Mouse (Mus musculus): ENCODE measurements at regions not wholly inside any gene's neighbourhood (a gene's known extent, or its start where the extent isn't known, plus 50 kb on each side); places are given as distances from the start of the nearest gene placed in this dataset.
"Not testable (repeated sequence)": the region's sequence is repeated elsewhere in the genome, so short reads cannot be mapped to it uniquely, and the experiment has no call there.

DNA sequence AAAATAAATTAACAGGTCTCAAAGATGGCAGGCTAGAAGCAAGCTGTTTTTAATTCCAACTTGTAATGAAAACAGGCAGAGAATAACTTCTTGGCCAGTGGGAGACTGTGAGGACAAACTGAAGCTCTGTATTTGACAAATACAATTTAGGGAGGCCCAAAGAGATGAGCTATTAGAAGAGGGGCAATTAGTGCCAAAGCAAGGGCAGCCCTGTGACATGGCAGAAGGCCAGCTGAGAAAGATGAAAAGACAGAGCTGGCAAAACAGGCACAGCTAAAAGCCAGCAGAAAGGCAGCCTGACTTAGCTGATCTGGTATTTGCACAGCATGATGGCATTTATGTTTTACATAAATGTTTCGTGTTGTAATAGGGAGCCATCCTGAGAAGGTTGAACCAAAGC is 175.0 kb upstream of the Ngly1 start:
- no peak for DNase-seq (ENCODE audit: low spot score in 2 of 2)

GRCm38 (mm10) chr14:16079096-16079495 is 170.0 kb upstream of the Ngly1 start:
- DNase-seq (ENCODE audit: low spot score in 2 of 2), result no peak

GRCm38 (mm10) chr14:16087231-16087630 is 161.8 kb upstream of the Ngly1 start:
- not testable (repeated sequence) for DNase-seq (ENCODE audit: low spot score in 2 of 2)

- no peak for DNase-seq (ENCODE audit: low spot score in 2 of 2)
Measured at GRCm38 (mm10) chr14:16092391-16093132, 156.5 kb upstream of the Ngly1 start.

- DNase-seq (ENCODE audit: low spot score in 2 of 2), result no peak
Measured at GRCm38 (mm10) chr14:16093133-16093505, 156.0 kb upstream of the Ngly1 start.

GRCm38 (mm10) chr14:16109414-16109813 is 139.7 kb upstream of the Ngly1 start:
- DNase-seq (ENCODE audit: low spot score in 2 of 2), result no peak

GRCm38 (mm10) chr14:16132672-16133071 is 116.4 kb upstream of the Ngly1 start:
- DNase-seq (ENCODE audit: low spot score in 2 of 2), result no peak

GRCm38 (mm10) chr14:16133410-16133809 is 115.7 kb upstream of the Ngly1 start:
- no peak for DNase-seq (ENCODE audit: low spot score in 2 of 2)

DNA sequence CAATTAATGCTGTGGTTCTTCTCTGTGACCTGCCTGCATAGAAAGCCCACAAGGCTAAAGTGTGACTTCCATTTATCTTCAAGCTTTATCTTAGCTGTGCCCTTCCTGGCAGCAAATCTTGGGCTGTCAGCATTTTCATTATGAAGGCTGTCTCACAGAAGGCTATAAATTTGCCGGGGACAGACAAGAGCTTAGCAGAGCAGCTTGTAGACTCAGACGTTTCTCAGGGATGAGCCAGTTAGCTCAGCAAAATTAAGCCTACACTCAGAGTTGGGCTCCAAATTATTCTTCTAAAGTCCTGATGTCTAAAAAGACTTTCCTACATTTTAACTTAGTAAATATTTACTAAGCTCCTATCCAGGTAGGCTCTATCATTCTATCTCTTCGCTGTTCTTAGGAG is 112.9 kb upstream of the Ngly1 start:
- DNase-seq (ENCODE audit: low spot score in 2 of 2), result no peak

GRCm38 (mm10) chr14:16144299-16144698 is 104.8 kb upstream of the Ngly1 start:
- DNase-seq (ENCODE audit: low spot score in 2 of 2), result no peak

GRCm38 (mm10) chr14:16146811-16147210 is 102.3 kb upstream of the Ngly1 start:
- no peak for DNase-seq (ENCODE audit: low spot score in 2 of 2)

DNA sequence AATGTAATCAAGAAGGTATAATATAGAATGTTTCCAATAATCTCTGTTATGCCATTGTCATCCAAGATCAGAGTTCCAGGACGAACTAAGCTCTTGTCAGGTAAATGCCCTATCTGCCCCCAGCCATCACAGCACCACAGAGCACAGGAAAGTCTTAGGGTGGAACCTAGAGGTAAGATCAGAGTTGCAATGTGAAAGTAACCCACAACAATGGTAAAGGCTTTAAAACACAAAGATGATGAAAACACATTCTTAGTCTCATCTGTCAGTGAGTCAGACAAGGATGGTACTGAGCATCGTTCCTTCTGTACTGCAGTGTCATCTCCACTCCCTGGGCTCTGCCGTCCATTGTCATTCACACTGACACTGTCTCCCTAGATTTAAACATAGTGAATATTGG is 97.3 kb upstream of the Ngly1 start:
- DNase-seq (ENCODE audit: low spot score in 2 of 2), result no peak

- DNase-seq (ENCODE audit: low spot score in 2 of 2), result no peak
Measured at GRCm38 (mm10) chr14:16152702-16153101, 96.4 kb upstream of the Ngly1 start.

- no peak for DNase-seq (ENCODE audit: low spot score in 2 of 2)
Measured at GRCm38 (mm10) chr14:16155106-16155505, 94.0 kb upstream of the Ngly1 start.

DNA sequence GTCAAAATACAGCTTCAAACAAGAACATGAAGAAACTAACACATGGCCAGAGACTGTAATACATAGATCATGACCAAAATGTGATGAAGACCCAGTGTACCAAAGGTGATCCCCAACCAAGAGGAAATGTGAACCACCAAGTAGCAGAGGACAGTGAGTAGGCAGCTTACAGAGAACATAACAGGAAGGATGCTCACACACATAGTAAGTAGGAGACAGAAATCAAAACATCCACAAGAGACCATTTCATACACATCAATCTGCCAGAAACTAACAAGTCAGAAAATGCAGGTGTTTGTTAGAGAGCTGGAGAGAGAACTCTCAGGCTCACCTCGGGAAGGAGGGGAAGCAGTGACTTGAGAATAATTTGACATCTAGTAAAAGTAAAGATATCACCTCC is 78.9 kb upstream of the Ngly1 start:
- no peak for DNase-seq (ENCODE audit: low spot score in 2 of 2)

DNA sequence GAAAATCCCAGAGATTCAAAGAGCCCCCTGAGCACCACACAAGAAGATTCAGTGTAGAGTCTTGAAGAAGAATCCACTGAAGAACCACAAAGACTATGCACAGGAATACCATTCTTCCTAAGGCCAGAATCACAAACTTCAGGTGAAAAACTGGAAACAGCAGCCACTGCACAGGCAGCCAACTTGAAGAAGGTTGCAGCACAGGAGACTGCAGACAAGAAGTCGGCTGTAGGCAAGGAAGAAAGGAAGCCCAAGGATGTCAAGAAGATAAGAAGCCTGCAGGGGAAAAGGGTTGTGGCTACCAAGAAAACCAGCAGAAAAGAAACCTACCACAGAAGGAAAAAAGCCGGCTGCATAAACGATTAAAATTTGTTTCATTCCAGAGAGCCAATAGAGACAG is 76.8 kb upstream of the Ngly1 start:
- no peak for DNase-seq (ENCODE audit: low spot score in 2 of 2)

GRCm38 (mm10) chr14:16173292-16173691 is 75.8 kb upstream of the Ngly1 start:
- no peak for DNase-seq (ENCODE audit: low spot score in 2 of 2)

- peak in 1 of 2 experiments; percentile 6 for DNase-seq (ENCODE audit: low spot score in 2 of 2)
Measured at GRCm38 (mm10) chr14:16178227-16178626, 70.9 kb upstream of the Ngly1 start.

DNA sequence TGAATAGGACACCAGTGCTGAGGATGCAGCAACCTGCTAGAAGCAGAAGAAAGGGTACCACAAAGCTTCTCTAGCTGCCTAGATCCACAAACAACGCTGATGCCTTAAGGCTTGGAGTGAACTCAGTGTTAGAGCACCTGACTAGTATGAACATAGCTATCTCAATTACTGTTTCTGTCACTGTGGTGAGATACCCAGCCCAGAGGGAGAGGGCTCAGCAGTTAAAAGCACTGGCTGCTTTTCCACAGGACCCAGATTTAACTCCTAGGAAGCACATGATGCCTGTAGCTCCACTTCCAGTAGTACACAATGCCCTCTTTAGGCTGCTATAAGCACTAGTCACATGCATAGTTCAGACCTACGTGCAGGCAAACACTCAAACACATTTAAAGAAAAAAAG is 67.3 kb upstream of the Ngly1 start:
- no peak for DNase-seq (ENCODE audit: low spot score in 2 of 2)

DNA sequence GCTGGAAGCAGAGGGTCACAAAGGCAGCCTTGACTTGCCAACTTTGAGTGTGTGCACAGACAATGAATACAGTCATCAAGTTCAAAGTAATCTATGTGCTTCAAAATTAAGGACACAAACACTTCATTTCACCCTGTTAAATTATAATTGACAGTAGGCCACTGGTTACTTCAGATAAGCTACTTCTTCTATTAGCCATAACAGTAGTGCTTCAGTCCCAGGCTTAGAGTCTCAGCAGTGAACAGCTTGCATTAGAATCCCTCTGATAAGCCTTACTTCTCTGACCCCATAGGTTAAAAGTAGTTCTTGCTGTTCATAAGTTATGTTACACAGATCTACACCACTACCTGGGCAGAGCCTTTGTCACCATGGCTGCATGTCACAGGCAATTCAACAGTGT is 63.8 kb upstream of the Ngly1 start:
- no peak for DNase-seq (ENCODE audit: low spot score in 2 of 2)
